Mouse (Mus musculus) activated CD4-positive, CD25-positive, alpha-beta regulatory T cell, adult 9 weeks (primary cell): ENCODE data around the gene Zfp513. TPM values are rescaled to one million over a fixed set of nuclear protein-coding genes. Genes with fewer than 3 reads are reported as not detected.

ENCODE experiments used
- polyA plus RNA-seq: library from polyadenylated mRNA; unstranded; fragments of 100-300 nt; shearing (Covaris generic); gene quantifications from one replicate; pipeline ENCODE4 v1.2.1, GENCODE M21; 2017

Gene Zfp513
- polyA plus RNA-seq = 27.9 TPM

GRCm38 (mm10) chr5:31201742-31202590 lies at the start of gene Zfp513:
Zfp513 (minus strand) TSS chr5:31202303.

GRCm38 (mm10) chr5:31251541-31252101 lies 49.5 kb upstream of the Zfp513 start, which contains the start of gene Krtcap3:
Krtcap3 (plus strand) TSS chr5:31251691.

GRCm38 (mm10) chr5:31240637-31241521 lies 38.8 kb upstream of the Zfp513 start, which contains the start of the genes Nrbp1 and Gm9970:
Nrbp1 (plus strand) TSS chr5:31240864.
Gm9970 (minus strand) TSS chr5:31241232.

GRCm38 (mm10) chr5:31220448-31221303 lies 18.6 kb upstream of the Zfp513 start, which contains the start of gene Ppm1g:
Ppm1g (minus strand) TSS chr5:31220687.

GRCm38 (mm10) chr5:31192939-31193630 lies 9.0 kb downstream of the Zfp513 start, which contains the start of the genes Snx17 and Eif2b4:
Snx17 (plus strand) TSS chr5:31193227.
Eif2b4 (minus strand) TSS chr5:31193430.

GRCm38 (mm10) chr5:31179766-31180630 lies 22.1 kb downstream of the Zfp513 start, which contains the start of the genes Gm29609 and Gtf3c2:
Gm29609 (minus strand) TSS chr5:31179911.
Gtf3c2 (minus strand) TSS chr5:31180144.

GRCm38 (mm10) chr5:31154152-31154553 lies 48.0 kb downstream of the Zfp513 start, which contains the start of gene Mpv17:
Mpv17 (minus strand) TSS chr5:31154251.

Other genes starting within 250 kb of the Zfp513 start
- 204 TPM for gene Preb, start 241.9 kb downstream of the Zfp513 start, polyA plus RNA-seq
- not detected for gene Tcf23, start 233.6 kb downstream of the Zfp513 start, polyA plus RNA-seq
- gene Atraid, start 154.0 kb downstream of the Zfp513 start, polyA plus RNA-seq = 91.2 TPM
- 10.9 TPM for gene Slc5a6, start 153.4 kb downstream of the Zfp513 start, polyA plus RNA-seq
- 29.7 TPM for gene Cad, start 147.5 kb downstream of the Zfp513 start, polyA plus RNA-seq
- gene Dnajc5g, start 96.0 kb downstream of the Zfp513 start, polyA plus RNA-seq = not detected
- gene Slc30a3, start 94.1 kb downstream of the Zfp513 start, polyA plus RNA-seq = 0.60 TPM
- gene Trim54, start 85.6 kb downstream of the Zfp513 start, polyA plus RNA-seq = not detected
- gene Ucn, start 63.5 kb downstream of the Zfp513 start, polyA plus RNA-seq = not detected
- 48.8 TPM for gene Mpv17, start 48.1 kb downstream of the Zfp513 start, polyA plus RNA-seq
- gene Gm29609, start 22.4 kb downstream of the Zfp513 start, polyA plus RNA-seq = 2.1 TPM
- 106 TPM for gene Gtf3c2, start 22.2 kb downstream of the Zfp513 start, polyA plus RNA-seq
- 135 TPM for gene Snx17, start 9.1 kb downstream of the Zfp513 start, polyA plus RNA-seq
- 73.7 TPM for gene Eif2b4, start 8.9 kb downstream of the Zfp513 start, polyA plus RNA-seq
- gene Ppm1g, start 18.4 kb upstream of the Zfp513 start, polyA plus RNA-seq = 57.5 TPM
- 188 TPM for gene Nrbp1, start 38.6 kb upstream of the Zfp513 start, polyA plus RNA-seq
- gene Gm9970, start 38.9 kb upstream of the Zfp513 start, polyA plus RNA-seq = not detected
- 37.1 TPM for gene Krtcap3, start 49.4 kb upstream of the Zfp513 start, polyA plus RNA-seq
- 14.7 TPM for gene Ift172, start 88.8 kb upstream of the Zfp513 start, polyA plus RNA-seq
- gene Fndc4, start 93.8 kb upstream of the Zfp513 start, polyA plus RNA-seq = not detected
- not detected for gene Gckr, start 95.1 kb upstream of the Zfp513 start, polyA plus RNA-seq